Mouse (Mus musculus): Measurements from ENCODE around the gene Mia.

Mia gene

DNA sequence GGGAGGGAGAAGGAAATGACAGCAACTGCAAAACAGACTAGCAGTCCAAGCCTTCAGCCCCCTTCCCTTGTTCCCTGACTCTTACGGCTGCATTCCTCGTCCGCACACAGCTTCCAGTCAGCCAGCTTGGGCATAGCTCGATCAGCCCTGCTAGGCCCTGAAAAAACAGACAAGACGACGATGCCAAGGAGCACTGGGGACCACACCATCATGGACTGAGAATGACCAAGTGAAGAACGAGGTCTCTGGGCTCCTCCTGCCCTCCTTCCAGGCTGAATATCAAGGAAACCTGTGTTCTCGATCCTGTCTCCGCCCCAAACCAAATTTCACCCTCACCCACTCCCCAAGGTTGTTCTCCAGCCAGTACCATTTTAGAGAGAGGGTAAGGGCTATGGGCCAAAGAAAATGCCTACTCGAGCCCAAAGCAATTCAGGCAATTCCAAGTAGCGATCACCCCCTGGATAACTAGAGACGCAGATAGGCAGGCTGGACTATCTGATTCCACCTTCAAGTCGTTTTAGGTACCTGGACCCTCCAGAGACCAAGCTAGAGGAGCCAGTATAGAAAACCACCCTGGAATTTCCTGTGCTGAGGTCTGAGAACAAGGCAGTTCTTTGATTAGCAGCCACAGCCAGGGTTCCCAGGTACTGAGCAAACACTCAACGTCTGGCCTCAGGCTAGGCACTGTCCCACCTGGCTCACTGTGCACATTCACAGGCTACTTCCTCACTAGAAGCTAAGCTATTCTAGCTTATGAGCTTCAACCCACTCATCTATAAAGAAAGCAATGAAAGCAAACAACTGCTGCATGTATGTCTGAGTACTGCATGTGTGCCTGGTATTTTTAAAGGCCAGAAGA lies at the start of gene Mia, which contains the start of gene Gm21983:
Mia (minus strand) TSS at position 321 of the 859 bp plus-strand sequence.
Gm21983 (minus strand) TSS at position 250 of the 859 bp plus-strand sequence.
- in situ Hi-C loops (cut with MboI; ENCODE audit: low sequenced_read_pairs) = no loop called here

DNA sequence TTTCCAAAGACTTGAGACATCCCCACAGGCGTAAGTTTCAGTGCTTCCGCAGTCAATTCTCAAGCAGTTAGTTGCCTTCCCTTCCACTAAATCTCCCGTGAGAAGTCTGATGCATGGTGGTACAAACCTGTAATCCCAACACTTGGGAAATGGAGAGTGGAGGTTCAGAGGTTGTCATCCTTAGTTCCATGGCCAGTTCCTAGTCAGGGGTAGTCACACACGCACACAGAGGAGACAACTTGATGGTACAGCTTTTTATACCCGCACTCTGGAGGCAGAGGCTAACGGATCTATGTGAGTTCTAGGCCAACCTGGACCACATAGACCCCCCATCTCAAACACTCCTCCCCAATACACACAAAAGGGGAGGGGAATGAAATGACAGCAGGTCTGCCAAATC lies 47.9 kb upstream of the Mia start:
- in situ Hi-C loops (cut with MboI; ENCODE audit: low sequenced_read_pairs) = no loop called here

DNA sequence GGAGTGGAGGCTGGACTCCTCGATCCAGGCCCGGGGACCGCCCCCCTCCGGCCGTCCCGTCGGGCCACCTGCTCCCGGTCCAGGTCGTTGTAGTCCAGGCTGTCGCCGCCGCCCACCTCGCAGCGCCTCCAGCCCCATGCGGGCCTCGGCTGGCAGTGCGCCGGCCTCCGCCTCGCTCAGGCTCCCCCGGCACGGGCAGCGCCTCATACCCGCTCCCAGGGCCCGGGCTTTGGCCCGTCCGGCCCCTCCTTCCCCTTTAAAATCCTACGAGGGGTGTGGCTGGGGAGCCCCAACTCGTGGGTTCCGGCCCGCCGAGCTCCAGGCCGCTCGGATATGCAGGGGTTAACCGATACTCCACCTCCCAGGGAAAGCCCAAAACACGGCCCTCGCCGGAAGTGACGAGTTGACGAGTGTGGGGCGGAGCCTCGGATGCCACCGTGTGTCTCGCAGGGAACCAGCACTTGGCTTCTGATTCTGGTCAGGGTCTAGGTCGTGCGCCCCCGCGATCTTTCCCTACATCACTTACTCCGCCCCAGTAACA lies 47.4 kb upstream of the Mia start, which contains the start of gene Itpkc:
Itpkc (minus strand) TSS at position 381 of the 541 bp plus-strand sequence.
- in situ Hi-C loops (cut with MboI; ENCODE audit: low sequenced_read_pairs) = no loop called here

DNA sequence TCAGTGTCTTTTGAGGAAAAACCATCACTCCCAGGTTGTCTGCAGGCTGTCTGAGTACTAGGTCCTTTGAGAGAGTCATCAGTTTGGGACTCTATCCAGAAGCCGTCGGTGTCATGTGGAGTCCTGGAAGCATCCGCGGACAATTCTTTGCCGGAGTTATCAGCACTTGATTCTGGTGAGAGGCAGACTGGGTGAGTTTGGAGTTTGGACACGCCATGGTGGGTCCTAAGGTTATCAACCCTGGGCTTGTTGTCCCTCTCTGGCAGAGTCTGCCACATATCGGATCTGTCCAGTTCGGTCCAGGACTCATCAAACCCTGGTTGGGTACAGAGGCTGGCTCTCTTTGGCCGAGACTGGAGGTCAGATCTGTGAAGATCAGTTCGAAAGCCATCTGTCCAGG lies 46.7 kb upstream of the Mia start:
- in situ Hi-C loops (cut with MboI; ENCODE audit: low sequenced_read_pairs) = no loop called here

DNA sequence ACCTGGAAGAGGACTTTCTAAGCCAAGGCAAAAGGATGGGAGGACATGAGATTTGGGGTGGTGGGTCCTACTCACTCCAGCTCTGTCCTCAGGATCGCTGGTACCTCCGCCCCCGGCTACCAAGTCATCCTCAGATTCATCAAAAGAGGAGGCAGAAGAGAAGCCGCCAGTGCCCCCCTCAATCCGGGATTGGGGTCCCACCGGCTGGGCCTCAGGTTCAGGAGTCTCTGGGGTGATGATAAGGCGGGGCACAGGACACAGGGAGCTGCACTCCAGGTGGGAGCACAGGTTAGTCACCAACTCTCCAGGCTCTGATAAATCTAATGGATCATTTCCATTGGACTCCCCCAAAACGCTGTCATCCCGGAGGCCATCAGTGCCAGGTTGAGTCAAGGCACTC lies 46.3 kb upstream of the Mia start:
- in situ Hi-C loops (cut with MboI; ENCODE audit: low sequenced_read_pairs) = no loop called here

DNA sequence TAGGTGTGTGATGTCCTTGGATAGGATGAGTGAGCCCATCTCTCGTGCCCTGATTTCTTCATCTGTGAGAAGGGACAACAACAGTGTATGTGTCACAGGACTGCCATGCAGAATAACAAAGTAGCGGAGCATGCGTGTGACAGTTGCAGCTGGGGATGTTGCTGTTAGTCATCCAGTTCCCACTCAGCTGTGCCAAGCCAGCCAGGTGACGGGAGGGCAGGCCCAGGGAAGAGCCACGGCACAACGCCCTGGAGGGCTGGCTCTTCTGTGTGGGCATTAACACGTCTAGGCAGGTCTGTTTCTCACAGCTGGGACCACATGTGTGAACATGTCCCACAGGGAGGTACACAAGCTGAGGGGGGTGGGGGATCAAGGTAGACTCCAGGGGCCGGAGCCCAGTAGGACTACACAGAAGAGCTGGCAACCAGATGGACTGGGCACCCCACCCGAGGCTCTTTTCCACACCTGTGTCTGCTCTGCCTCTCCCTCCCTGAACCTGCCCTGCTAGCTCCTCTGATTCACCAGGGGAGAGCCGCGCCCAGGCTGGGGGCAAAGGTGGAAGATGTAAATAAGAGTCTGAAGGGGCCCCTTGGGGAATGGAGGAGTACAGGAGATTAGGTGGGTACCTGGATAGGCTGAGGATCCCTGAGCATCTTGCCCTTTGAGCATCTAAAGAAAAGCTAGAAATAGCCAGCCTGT lies 44.1 kb upstream of the Mia start:
- in situ Hi-C loops (cut with MboI; ENCODE audit: low sequenced_read_pairs) = no loop called here

DNA sequence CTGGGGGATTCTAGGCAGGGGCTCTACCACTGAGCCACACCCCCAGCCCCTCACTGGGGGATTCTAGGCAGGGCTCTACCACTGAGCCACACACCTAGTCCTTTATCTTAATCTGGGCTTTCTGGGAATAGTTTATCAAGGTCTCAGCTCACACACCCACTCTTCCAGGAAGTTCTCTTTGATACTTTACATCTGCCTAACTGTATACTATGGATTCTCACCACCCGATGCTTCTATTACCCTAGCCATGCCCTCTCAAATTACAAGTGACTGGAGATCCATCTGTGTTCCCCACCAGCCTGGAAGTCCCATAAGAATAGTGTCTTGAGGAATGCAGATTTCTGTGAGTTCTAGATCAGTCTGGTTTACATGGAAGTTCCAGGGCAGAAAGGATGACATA lies 41.6 kb upstream of the Mia start:
- in situ Hi-C loops (cut with MboI; ENCODE audit: low sequenced_read_pairs) = no loop called here

DNA sequence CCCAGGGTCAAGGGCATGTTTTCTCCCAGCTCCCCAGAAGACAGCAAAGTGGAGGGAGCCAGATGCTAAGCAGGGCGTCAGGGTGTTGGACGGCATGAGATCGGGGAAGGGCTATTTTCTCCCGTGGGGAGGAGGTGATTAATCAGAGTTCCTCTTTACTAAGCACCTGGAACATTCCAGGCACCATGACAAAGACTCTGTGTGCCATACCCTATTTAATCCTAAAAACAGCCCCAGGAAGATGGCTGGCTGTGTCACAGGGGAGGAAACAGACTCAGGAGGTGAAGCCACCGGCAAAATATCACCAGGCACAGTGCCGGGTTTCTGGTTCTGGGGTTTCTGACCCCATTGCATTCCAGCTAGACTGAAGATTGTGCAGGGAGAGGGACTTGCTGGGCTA lies 41.0 kb upstream of the Mia start:
- in situ Hi-C loops (cut with MboI; ENCODE audit: low sequenced_read_pairs) = no loop called here

DNA sequence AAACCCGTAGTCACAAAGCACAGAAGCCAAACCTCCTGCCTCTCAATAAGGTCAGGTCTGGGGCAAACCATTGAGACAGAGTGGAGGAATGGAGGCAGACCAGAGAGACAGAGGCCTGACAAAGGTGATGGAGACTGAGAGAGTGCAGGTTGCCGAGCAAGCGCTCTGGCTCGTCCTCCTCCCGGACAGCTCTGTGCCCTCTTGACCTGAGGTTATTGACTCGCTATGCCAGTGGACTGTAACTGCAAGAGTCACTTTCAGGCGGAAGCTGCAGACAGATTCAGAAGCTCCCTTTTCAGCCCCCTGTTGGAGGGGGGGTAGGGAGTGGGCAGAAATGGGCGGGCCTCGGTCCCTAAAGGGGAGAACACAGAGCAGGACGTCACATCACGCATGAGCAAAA lies 39.0 kb upstream of the Mia start:
- in situ Hi-C loops (cut with MboI; ENCODE audit: low sequenced_read_pairs) = no loop called here

DNA sequence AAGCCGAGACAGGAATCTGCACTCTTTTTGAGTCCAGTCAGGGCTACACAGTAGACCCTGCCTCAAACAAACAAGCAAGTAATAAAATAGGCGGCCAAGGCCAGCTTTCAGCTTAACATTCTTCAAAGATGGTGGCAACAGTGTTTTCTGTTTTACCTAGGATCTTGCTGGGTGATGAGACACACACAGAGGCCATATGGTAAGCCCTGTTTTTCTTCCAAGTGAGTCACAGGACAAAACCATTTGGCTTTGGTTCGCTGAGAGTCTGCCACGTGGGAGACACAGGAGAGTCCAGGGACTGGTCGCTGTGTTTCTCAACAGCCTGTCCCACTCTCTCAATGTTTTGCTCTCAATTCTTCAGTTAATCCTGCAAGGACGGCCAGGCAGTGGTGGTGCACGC lies 37.6 kb upstream of the Mia start:
- in situ Hi-C loops (cut with MboI; ENCODE audit: low sequenced_read_pairs) = no loop called here

DNA sequence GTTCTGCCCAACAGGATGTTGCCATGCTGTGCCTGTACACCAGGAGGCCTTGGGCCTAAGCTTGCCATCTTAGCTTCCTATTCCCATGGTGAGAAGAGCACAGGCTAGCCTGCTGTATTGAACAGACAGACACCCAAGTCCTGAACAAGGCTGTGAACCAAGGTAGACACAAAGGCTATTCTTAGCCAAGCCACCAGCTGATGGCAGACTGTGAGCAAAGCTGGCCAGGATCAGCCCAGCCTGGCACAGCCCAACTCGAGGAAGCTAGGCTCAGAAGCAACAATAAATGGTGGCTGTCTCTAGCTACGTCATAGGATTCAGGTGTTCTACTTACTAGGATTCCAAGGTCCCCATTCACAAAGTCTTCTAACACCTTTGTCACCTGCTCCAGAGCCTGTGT lies 31.7 kb upstream of the Mia start:
- in situ Hi-C loops (cut with MboI; ENCODE audit: low sequenced_read_pairs) = no loop called here

DNA sequence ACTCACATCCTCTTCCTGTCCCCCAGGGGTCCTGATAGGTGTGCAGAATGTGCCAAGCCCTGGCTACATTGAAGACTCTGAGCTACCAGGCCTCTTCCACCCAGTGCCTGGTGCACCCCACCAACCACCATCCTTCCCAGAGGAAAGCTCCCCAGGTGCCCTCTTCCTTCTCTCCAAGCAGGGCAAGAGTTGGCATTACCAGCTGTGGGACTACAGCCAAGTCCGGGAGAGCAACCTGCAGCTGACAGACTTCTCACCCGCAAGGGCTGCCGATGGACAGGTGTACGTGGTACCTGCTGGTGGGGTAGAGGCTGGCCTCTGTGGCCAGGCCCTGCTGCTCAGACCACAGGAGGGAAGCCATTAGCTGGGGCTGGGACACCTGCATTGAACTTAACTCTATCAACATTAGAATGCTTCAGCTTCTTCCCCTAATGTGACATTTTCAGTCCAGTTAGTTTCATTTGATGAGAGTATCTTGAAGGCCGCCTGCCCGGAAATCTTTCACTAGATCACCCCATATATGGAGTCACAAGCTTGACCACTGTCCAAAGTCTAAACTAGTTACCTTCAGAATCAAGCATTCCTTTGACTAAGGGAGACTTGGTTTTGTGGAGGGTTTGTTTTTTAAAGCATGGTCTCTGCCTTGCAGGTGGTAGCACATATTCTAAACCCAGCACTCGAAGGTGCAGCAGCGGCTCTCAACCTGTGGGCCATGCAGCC lies 22.9 kb upstream of the Mia start:
- in situ Hi-C loops (cut with MboI; ENCODE audit: low sequenced_read_pairs) = no loop called here

DNA sequence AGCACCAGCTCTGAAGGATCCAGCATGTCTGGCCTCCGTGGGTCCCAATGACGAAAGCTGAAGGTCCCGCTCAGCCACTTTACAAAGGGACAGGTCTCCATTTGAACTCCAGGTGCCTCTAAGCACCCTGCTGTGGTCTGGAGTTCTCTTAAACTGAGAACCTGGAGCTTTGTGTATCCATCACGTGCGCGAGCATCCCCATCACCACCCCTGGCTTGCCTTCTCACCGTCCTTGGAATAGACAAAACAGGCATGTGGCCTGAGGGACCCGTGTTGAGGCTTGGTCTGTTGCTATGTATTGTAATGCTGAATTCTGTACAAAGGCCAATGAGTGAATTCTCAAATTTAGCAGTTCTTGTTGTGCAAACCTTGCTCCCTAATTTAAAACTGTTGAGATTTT lies 17.8 kb upstream of the Mia start:
- in situ Hi-C loops (cut with MboI; ENCODE audit: low sequenced_read_pairs) = no loop called here

DNA sequence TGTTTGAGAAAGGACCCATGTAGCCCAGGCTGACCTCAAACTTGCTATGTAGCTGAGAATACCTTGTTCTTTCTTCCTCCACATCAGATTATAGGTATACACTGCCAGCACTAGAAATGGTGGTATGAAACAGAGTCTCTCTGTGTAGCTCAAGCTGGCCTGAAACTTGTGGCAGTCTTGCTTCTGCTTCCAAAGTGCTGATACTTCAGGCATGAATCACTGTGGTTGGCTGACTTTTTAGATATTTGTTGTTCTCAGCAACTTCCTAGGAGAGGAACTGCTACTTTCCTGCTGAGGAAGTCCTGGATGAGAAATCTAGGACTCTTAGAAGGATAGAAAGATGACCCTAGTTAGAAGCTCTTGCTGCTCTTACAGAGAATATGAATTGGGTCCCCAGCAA lies 17.4 kb upstream of the Mia start:
- in situ Hi-C loops (cut with MboI; ENCODE audit: low sequenced_read_pairs) = no loop called here

DNA sequence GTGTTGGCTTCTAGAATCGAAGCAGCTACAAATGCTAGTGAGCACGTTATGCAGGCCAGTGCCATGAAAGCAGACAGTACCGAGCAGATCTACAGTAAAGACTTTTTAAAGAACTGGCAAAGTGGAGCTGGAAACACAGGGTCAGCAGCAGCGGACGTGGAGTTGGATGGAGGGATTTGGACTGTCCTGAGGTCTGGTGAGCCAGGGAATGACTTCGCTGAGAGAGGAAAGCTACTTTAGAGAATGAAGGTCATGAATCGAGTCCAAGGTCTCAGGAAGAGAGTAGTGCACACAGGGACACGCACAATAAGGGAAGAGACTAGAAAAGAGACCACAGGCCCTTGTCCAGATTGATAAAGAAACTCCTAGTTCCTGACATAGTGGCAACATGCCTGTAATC lies 16.7 kb upstream of the Mia start:
- in situ Hi-C loops (cut with MboI; ENCODE audit: low sequenced_read_pairs) = no loop called here

DNA sequence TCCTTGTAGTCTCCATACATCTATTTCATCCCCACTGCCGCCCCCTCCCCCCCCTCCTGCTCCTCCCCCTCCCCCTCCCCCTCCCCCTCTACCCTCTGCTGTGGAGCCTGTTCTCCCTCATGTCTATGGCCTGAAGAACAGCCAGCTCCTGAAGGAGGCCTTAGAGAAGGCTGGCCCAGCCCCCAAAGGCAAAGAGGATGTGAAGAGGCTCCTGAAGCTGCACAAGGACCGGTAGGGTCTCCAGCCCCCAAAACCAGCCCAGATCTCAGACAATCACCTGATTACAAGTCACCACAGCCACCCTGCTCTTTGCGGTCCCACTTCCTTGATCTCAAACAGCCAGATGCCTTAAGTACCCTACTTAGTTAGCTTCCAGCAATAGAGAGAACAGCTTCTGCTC lies 16.2 kb upstream of the Mia start:
- in situ Hi-C loops (cut with MboI; ENCODE audit: low sequenced_read_pairs) = no loop called here

DNA sequence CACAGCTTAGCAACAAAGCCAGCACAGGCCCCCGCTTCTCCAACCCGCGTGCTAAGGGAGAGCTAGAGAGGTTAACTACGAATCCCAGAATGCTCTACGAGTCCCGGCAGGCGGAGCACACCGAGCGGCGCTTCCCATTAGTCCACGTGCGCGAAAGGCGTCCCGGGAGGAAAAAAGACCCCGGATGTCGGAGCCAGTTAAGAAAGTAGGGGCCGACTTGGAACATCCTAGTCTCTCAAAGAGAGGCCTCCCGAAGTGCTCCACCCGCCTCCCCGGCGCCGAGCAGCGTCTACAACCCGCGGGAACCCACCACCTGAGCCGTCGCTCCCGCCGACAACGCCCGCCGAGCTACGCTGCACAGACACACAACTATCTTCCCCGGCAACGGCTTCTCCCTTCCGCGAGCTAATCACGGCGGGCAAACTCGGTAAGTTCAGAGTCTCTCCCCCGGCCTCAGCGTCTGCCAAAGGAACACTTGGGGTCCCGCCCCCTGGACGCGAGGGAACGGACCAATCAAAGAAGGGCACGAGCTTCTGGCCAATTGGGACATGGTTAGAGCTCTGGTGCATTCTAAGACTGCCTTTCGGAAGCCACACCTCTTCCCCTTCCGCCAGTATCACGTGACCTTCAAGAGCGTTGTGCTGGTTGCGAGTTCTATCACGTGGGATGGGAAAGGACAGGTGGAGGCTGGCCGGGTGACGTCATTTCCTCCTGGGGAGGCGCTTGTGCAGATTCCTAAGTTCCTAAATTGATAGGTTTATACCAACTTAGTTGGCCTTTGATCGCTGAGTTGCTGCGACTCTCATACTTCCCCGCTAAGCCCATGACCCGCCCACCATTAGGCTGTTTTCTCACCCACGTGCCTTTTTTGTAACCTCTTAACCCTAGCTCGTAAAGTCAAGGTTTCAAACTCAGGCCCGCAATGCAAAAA lies 15.0 kb upstream of the Mia start, which contains the start of the genes BC024978 and Snrpa:
BC024978 (plus strand) TSS at position 101 of the 931 bp plus-strand sequence.
Snrpa (minus strand) TSS at position 591 of the 931 bp plus-strand sequence.
- in situ Hi-C loops (cut with MboI; ENCODE audit: low sequenced_read_pairs) = no loop called here

DNA sequence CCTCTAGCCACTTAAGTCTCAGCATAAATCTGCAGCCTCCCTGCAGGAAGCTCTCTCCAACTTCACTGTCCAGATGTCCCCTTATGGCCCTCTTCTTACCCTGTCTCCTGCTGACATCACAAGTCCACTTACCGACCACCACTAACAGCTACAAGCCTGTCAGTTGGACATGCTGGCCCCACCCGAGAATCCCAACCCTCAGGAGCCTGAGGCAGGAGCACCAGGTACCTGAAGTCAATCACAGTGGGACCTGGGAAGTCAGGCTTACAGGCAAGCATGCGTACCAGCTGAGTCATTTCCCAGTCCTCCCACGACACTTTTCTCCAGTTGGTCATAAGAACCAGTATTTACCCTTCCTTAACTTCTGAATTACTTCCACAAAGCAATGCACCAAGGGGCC lies 12.8 kb upstream of the Mia start:
- in situ Hi-C loops (cut with MboI; ENCODE audit: low sequenced_read_pairs) = no loop called here

DNA sequence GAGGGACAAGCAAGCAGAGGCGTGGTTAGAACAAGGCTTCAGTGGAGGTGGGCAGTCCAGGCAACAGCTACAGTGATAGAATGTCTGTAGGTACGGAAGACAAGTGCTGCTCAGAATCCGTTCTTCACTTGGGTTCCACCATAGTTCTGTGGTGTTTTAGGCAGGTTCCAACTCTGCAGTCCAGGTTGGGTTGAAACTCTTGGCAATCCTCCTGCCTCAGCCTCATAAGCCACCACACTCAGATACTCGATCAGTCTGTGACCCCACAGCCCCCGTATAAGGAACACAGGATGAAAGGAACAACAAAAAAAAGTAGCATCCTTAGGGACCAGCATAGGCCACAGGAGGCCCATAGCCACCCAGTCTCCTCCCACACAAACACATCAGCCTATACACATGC lies 11.5 kb upstream of the Mia start:
- in situ Hi-C loops (cut with MboI; ENCODE audit: low sequenced_read_pairs) = no loop called here
